Mouse (Mus musculus) CH12.LX (cell line): Measurements from ENCODE around the gene Bace1. TPM values are rescaled to one million over a fixed set of nuclear protein-coding genes. Genes with fewer than 3 reads are reported as not detected.
A peak's percentile ranks its signal among the peaks of the same experiment; 100 is the strongest.

ENCODE experiments used
- DNase-seq: peaks from one replicate; pipeline ENCODE4 v3.0.0-alpha.2; 2013; ENCODE audit errors: extremely low read depth
- H3K27ac ChIP-seq: 2 replicates; pipeline ENCODE4 v1.5.1; 2012; ENCODE audit warnings: low read depth, mild to moderate bottlenecking, control low read depth, moderate library complexity; ENCODE audit not compliant: insufficient read depth
- H3K27me3 ChIP-seq: replicated peaks from 2 replicates; pipeline ENCODE3; 2012; ENCODE audit warnings: inconsistent platforms
- H3K36me3 ChIP-seq, 2 experiments: replicated peaks in 1 of 2; 2 replicates each; pipeline versions ENCODE3 to v1.6.1; 2012; ENCODE audit warnings: inconsistent platforms in 1 of 2, low read length in 1 of 2, mild to moderate bottlenecking in 1 of 2, mixed read lengths in 1 of 2, moderate library complexity in 1 of 2; ENCODE audit not compliant: control insufficient read depth in 1 of 2, insufficient read depth in 1 of 2
- H3K4me1 ChIP-seq, 2 experiments: 2 replicates each; pipeline ENCODE4 v1.6.1; 2012; ENCODE audit warnings: inconsistent platforms in 1 of 2, moderate library complexity in 1 of 2; ENCODE audit not compliant: insufficient read depth in 2 of 2, control insufficient read depth in 1 of 2
- H3K4me2 ChIP-seq: 2 replicates; pipeline ENCODE4 v1.6.1; 2012; ENCODE audit warnings: low read depth, mild to moderate bottlenecking, control low read depth; ENCODE audit not compliant: poor library complexity, insufficient read depth, severe bottlenecking
- H3K4me3 ChIP-seq, 3 experiments: fragments of 150-350 bp in 1 of 3; sonication (generic) in 1 of 3; replicated peaks in 1 of 3; 2 replicates each; pipeline versions ENCODE3 to v1.5.1; 2011 to 2012; ENCODE audit warnings: low read depth in 2 of 3, low read length in 2 of 3, mild to moderate bottlenecking in 2 of 3, moderate library complexity in 2 of 3, control low read depth in 1 of 3, improper control_type of control experiment in 1 of 3, inconsistent platforms in 1 of 3, mixed read lengths in 1 of 3; ENCODE audit not compliant: poor library complexity in 1 of 3
- H3K79me2 ChIP-seq: replicated peaks from 2 replicates; pipeline ENCODE4 v1.6.1; 2012; ENCODE audit warnings: mild to moderate bottlenecking, moderate library complexity; ENCODE audit not compliant: control insufficient read depth, poor library complexity, insufficient read depth, severe bottlenecking; ENCODE audit errors: extremely low read depth
- H3K9ac ChIP-seq: 2 replicates; pipeline ENCODE4 v1.6.1; 2012; ENCODE audit warnings: low read depth, mild to moderate bottlenecking, control low read depth, moderate library complexity; ENCODE audit not compliant: insufficient read depth
- H3K9me3 ChIP-seq: replicated peaks from 2 replicates; pipeline ENCODE3; 2012; ENCODE audit warnings: low read length, inconsistent platforms, mixed read lengths
- BHLHE40 ChIP-seq: IDR thresholded peaks from 2 replicates; pipeline ENCODE4 v1.6.1; 2011; ENCODE audit warnings: mild to moderate bottlenecking, low read depth, low read length, improper control_type of control experiment
- CHD1 ChIP-seq: IDR thresholded peaks from 2 replicates; pipeline ENCODE4 v1.6.1; 2012; ENCODE audit warnings: low read depth, low read length, improper control_type of control experiment, inconsistent platforms
- CTCF ChIP-seq, 2 experiments: IDR thresholded peaks in 1 of 2; conservative IDR thresholded peaks in 1 of 2; 2 replicates each; pipeline ENCODE4 v1.5.1; 2011 to 2012; ENCODE audit warnings: low read depth in 2 of 2, low read length in 2 of 2, improper control_type of control experiment in 1 of 2, inconsistent platforms in 1 of 2, mild to moderate bottlenecking in 1 of 2, moderate library complexity in 1 of 2
- E2F4 ChIP-seq: IDR thresholded peaks from 2 replicates; pipeline ENCODE4 v1.6.1; 2011; ENCODE audit warnings: low read depth, low read length, improper control_type of control experiment; ENCODE audit not compliant: insufficient replicate concordance
- EP300 ChIP-seq: IDR thresholded peaks from 2 replicates; pipeline ENCODE4 v1.6.1; 2011; ENCODE audit warnings: low read length, improper control_type of control experiment
- GABPA ChIP-seq: IDR thresholded peaks from 2 replicates; pipeline ENCODE4 v1.6.1; 2012; ENCODE audit warnings: low read depth, low read length, improper control_type of control experiment, inconsistent platforms; ENCODE audit not compliant: insufficient replicate concordance
- JUND ChIP-seq: conservative IDR thresholded peaks from 2 replicates; pipeline ENCODE4 v1.6.1; 2011; ENCODE audit warnings: low read depth, low read length, improper control_type of control experiment
- MAZ ChIP-seq: IDR thresholded peaks from 2 replicates; pipeline ENCODE4 v1.6.1; 2012; ENCODE audit warnings: low read depth, mild to moderate bottlenecking, inconsistent platforms, low read length, improper control_type of control experiment, moderate library complexity
- MXI1 ChIP-seq: IDR thresholded peaks from 2 replicates; pipeline ENCODE4 v1.6.1; 2011; ENCODE audit warnings: mild to moderate bottlenecking, low read depth, low read length, improper control_type of control experiment
- NELFE ChIP-seq: IDR thresholded peaks from 2 replicates; pipeline ENCODE4 v1.6.1; 2011; ENCODE audit warnings: low read depth, low read length, improper control_type of control experiment
- PAX5 ChIP-seq: IDR thresholded peaks from 2 replicates; pipeline ENCODE4 v1.6.1; 2012; ENCODE audit warnings: low read length, inconsistent platforms, mixed read lengths
- POLR2A ChIP-seq: IDR thresholded peaks from 2 replicates; pipeline ENCODE4 v1.6.1; 2011; ENCODE audit warnings: low read depth, mild to moderate bottlenecking, improper control_type of control experiment, low read length
- POLR2AphosphoS2 ChIP-seq: IDR thresholded peaks from 2 replicates; pipeline ENCODE4 v1.6.1; 2011; ENCODE audit warnings: low read depth, low read length, improper control_type of control experiment
- RAD21 ChIP-seq: IDR thresholded peaks from 2 replicates; pipeline ENCODE4 v1.6.1; 2011; ENCODE audit warnings: low read depth, mild to moderate bottlenecking, low read length, improper control_type of control experiment, moderate library complexity
- RCOR1 ChIP-seq: conservative IDR thresholded peaks from 2 replicates; pipeline ENCODE4 v1.6.1; 2012; ENCODE audit warnings: low read depth, mild to moderate bottlenecking, inconsistent platforms, low read length, improper control_type of control experiment
- SIN3A ChIP-seq: IDR thresholded peaks from 2 replicates; pipeline ENCODE4 v1.6.1; 2012; ENCODE audit warnings: low read length, improper control_type of control experiment, inconsistent platforms
- SMC3 ChIP-seq: IDR thresholded peaks from 2 replicates; pipeline ENCODE4 v1.6.1; 2011; ENCODE audit warnings: low read depth, low read length, improper control_type of control experiment
- TBP ChIP-seq: conservative IDR thresholded peaks from 2 replicates; pipeline ENCODE4 v1.6.1; 2011; ENCODE audit warnings: low read depth, low read length, improper control_type of control experiment
- USF1 ChIP-seq: IDR thresholded peaks from 2 replicates; pipeline ENCODE4 v1.6.1; 2014; ENCODE audit warnings: low read depth, mild to moderate bottlenecking, inconsistent platforms, low read length, improper control_type of control experiment
- USF2 ChIP-seq: conservative IDR thresholded peaks from 2 replicates; pipeline ENCODE4 v1.6.1; 2011; ENCODE audit warnings: low read depth, low read length, improper control_type of control experiment
- ZKSCAN1 ChIP-seq: IDR thresholded peaks from 2 replicates; pipeline ENCODE4 v1.6.1; 2012; ENCODE audit warnings: low read depth, inconsistent platforms, low read length, improper control_type of control experiment, borderline replicate concordance
- ZNF384 ChIP-seq: IDR thresholded peaks from 2 replicates; pipeline ENCODE4 v1.6.1; 2012; ENCODE audit warnings: low read depth, low read length, improper control_type of control experiment, inconsistent platforms
- dilution Hi-C: fragments of 300-500 bp; cut with MboI; formaldehyde crosslinking; loops from 2 replicates; pipeline ENCODE4 v1.14.3; 2020; ENCODE audit warnings: low sequenced_read_pairs; ENCODE audit not compliant: extremely low pct_unique_long_range_greater_than_20kb, extremely low pct_ligation_motif_present
- in situ Hi-C: fragments of 300-500 bp; cut with MboI; formaldehyde crosslinking; loops from 3 replicates; pipeline ENCODE4 v1.14.3; 2019; ENCODE audit warnings: low sequenced_read_pairs, low pct_ligation_motif_present, low pct_unique_long_range_greater_than_20kb, mixed read lengths
- polyA plus RNA-seq: library from polyadenylated mRNA; unstranded; fragments of >175 nt; gene quantifications from 2 replicates; pipeline ENCODE4 v1.2.1, GENCODE M21; 2012; ENCODE audit warnings: low read depth; ENCODE audit not compliant: insufficient read length
- total RNA-seq, 2 experiments: library from RNA; depleted of rRNA; stranded (reverse); fragments of 300-350 nt in 1 of 2; fragments of >200 nt in 1 of 2; gene quantifications; 2 replicates each; pipeline ENCODE4 v1.2.3; 2012 to 2014

The Bace1 gene
- total and polyA plus RNA-seq, 3 experiments = 0.30 to 1.5 TPM; not detected in 1

DNA sequence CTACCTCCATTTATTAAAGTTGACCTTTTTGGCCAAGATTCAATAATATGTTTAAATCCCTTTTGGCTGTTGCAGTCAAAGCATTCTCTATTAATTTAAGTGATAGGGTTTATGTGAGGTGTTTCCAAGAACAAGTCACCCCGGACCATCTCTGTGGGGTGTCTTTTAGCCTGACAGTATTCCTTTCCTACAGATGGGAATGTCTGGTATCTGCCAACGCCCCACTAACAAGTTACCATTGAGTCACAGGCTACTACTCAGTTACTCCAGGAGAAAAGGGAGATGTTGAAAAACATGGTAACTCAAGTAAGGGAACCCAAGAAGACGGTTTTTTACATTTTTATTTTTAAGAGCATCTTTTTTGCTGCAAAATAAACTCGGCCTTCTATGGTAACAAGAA is 66.8 kb downstream of the Bace1 start:
- no peak for DNase-seq
- H3K27me3 ChIP-seq = no peaks in the 10 kb centered on the region
- H3K36me3 ChIP-seq = peaks cover 12 to 33% of the 10 kb centered on the region in 2 experiments
- in situ Hi-C loops = no loop called here
- TF ChIP-seq POLR2AphosphoS2 (no peak), SMC3 (no peak), ZKSCAN1 (no peak), E2F4 (no peak), CHD1 (no peak), PAX5 (no peak), MAZ (no peak), GABPA (no peak), CTCF (conservative IDR thresholded peaks at IDR 0.05 in 1 of 2, IDR thresholded peaks at IDR 0.05 in 1 of 2; ENCODE audit: low read depth in 2 of 2, low read length in 2 of 2) (no peak), POLR2A (no peak), USF2 (no peak), RAD21 (no peak), MXI1 (no peak), RCOR1 (no peak), TBP (no peak), JUND (no peak)
- dilution Hi-C loops = no loop called here
- peak overlapping the region; percentile 82 for H3K4me2 ChIP-seq
- no peak overlapping the region for H3K27ac ChIP-seq
- peak overlapping the region; percentile 90; the same call in 1 of the 2 replicates for H3K9ac ChIP-seq
- peaks cover 15% of the 10 kb centered on the region for H3K79me2 ChIP-seq
- H3K4me3 ChIP-seq = peak overlapping the region in 2 of 3 experiments; percentile 70 to 78
- H3K4me1 ChIP-seq = peaks cover 0 to 29% of the 10 kb centered on the region in 2 experiments; a peak in 2 of 4 replicates
- H3K9me3 ChIP-seq = no peaks in the 10 kb centered on the region

DNA sequence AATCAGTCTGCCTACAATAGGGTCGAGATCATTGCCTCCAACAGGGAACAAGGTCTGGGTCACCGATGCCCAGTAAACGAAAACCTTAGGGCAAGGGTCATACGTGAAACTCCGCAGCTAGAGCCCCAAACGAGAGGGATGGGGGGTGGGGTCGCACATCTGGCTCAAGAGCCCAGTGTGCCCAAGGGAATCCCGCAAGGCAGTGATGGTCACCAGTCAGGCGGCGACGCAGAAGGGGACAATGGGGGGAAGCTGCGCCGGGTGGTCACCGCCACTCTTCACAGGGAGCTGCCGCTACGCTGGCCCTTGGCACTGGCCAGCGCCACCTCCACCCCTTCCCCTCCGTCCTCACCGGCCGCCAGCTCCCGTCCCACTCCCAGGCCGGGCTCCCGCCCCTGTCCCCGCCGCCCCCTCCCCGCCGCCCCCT is 67.4 kb downstream of the Bace1 start:
- dilution Hi-C loops (no loop called here), in situ Hi-C loops (no loop called here)
- Histone ChIP-seq H3K4me2 (peak overlapping the region; percentile 82), H3K9me3 (no peaks in the 10 kb centered on the region), H3K79me2 (peaks cover 15% of the 10 kb centered on the region), H3K4me3 (peak overlapping the region; percentile 70 to 89 (median 78)), H3K27me3 (no peaks in the 10 kb centered on the region), H3K36me3 (peaks cover 17 to 37% of the 10 kb centered on the region in 2 experiments), H3K27ac (0 out of 2 replicates have a peak overlapping the region, but pooled peaks have one; percentile 22), H3K9ac (peak overlapping the region; percentile 90), H3K4me1 (peaks cover 0 to 29% of the 10 kb centered on the region in 2 experiments; a peak in 2 of 4 replicates)
- DNase-seq = peak; percentile 11
- TF ChIP-seq ZNF384 (no peak), PAX5 (no peak), NELFE (no peak), USF1 (no peak), TBP (no peak), SIN3A (peak; percentile 40; the same call in 1 of the 2 replicates), EP300 (no peak), BHLHE40 (no peak), RCOR1 (no peak)
